In genomic region chr5:132971046-132971445, GRCm38 (mm10) we compare ENCODE assay signal across 18 mouse cellular contexts.
DNase-seq lines count a peak whose midpoint lies in the region; ATAC-seq and TF ChIP-seq lines count a peak whose summit lies in the region.
"Had no signal": no experiment of that assay in that cellular context is flagged by ENCODE, and none has a peak within 500 bp of the region (broad histone marks: within the 10 kb centered on the region; RNA-seq: fewer than 3 reads in every experiment).

No protein-coding gene starts in this region.

- H3K36me3 ChIP-seq in hindbrain, embryonic 14.5 days (replicated peaks; ENCODE audit: control insufficient read depth, insufficient read depth), result no peaks in the 10 kb centered on the region
- no peaks in the 10 kb centered on the region for H3K36me3 ChIP-seq in hindbrain, embryonic 11.5 days (ENCODE audit: control insufficient read depth, insufficient read depth, low read length)
- no peaks in the 10 kb centered on the region for H3K36me3 ChIP-seq in stomach, postnatal 0 days (ENCODE audit: control insufficient read depth, insufficient read depth, low read length)
- H3K36me3 ChIP-seq: heart, embryonic 15.5 days; kidney, embryonic 15.5 days; lung, embryonic 15.5 days; midbrain, embryonic 12.5 days; neural tube, embryonic 12.5 days had no signal

- no peak overlapping the region for H3K4me3 ChIP-seq in hindbrain, embryonic 14.5 days (replicated peaks; ENCODE audit: low read length)
- H3K4me3 ChIP-seq in hindbrain, embryonic 11.5 days (ENCODE audit: low read depth, low read length), result no peak overlapping the region
- no peak overlapping the region for H3K4me3 ChIP-seq in stomach, postnatal 0 days (ENCODE audit: low read depth, low read length)
- H3K4me3 ChIP-seq: heart, embryonic 15.5 days; kidney, embryonic 15.5 days; lung, embryonic 15.5 days; midbrain, embryonic 12.5 days; neural tube, embryonic 12.5 days had no signal

- peak; percentile 53; the same call in 1 of the 2 replicates for ATAC-seq in hindbrain, embryonic 14.5 days (ENCODE audit: low FRiP score)
- ATAC-seq in hindbrain, embryonic 11.5 days (ENCODE audit: low FRiP score), result no peak
- no peak for ATAC-seq in stomach, postnatal 0 days (ENCODE audit: low FRiP score, low TSS enrichment)
- ATAC-seq: Patski had no signal

- no peak overlapping the region for H3K9ac ChIP-seq in hindbrain, embryonic 14.5 days
- no peak overlapping the region for H3K9ac ChIP-seq in hindbrain, embryonic 11.5 days (ENCODE audit: low read depth, low read length)
- no peak overlapping the region for H3K9ac ChIP-seq in stomach, postnatal 0 days (ENCODE audit: low read length)
- H3K9ac ChIP-seq: heart, embryonic 15.5 days; kidney, embryonic 15.5 days; lung, embryonic 15.5 days; midbrain, embryonic 12.5 days; neural tube, embryonic 12.5 days had no signal

- 62% methylated on average over 7 of the region's 7 CpGs for WGBS in hindbrain, embryonic 14.5 days
- WGBS in hindbrain, embryonic 11.5 days, result 95% methylated on average over 7 of the region's 7 CpGs
- 71% methylated on average over 7 of the region's 7 CpGs for WGBS in stomach, postnatal 0 days

- H3K4me1 ChIP-seq in hindbrain, embryonic 14.5 days (replicated peaks; ENCODE audit: control insufficient read depth, insufficient read depth, low read length), result peaks cover 2% of the 10 kb centered on the region; the same call in 1 of the 2 replicates
- no peaks in the 10 kb centered on the region; the same call in 1 of the 2 replicates for H3K4me1 ChIP-seq in hindbrain, embryonic 11.5 days (replicated peaks; ENCODE audit: control insufficient read depth, insufficient read depth, low read length)
- no peaks in the 10 kb centered on the region for H3K4me1 ChIP-seq in stomach, postnatal 0 days (replicated peaks; ENCODE audit: control insufficient read depth, insufficient read depth)
- H3K4me1 ChIP-seq: lung, embryonic 15.5 days had no signal

- H3K27me3 ChIP-seq in hindbrain, embryonic 14.5 days (ENCODE audit: control insufficient read depth, insufficient read depth, low read length), result no peaks in the 10 kb centered on the region
- no peaks in the 10 kb centered on the region for H3K27me3 ChIP-seq in hindbrain, embryonic 11.5 days (ENCODE audit: control insufficient read depth, insufficient read depth, low read length)
- no peaks in the 10 kb centered on the region for H3K27me3 ChIP-seq in stomach, postnatal 0 days (ENCODE audit: control insufficient read depth, insufficient read depth, low read length)
- H3K27me3 ChIP-seq: CH12.LX; heart, embryonic 15.5 days; kidney, embryonic 15.5 days; lung, embryonic 15.5 days; neural tube, embryonic 12.5 days; Patski had no signal

- no peak overlapping the region for H3K4me2 ChIP-seq in hindbrain, embryonic 14.5 days (replicated peaks)
- H3K4me2 ChIP-seq in hindbrain, embryonic 11.5 days (replicated peaks; ENCODE audit: low read depth, low read length), result no peak overlapping the region
- H3K4me2 ChIP-seq in stomach, postnatal 0 days (replicated peaks; ENCODE audit: low read depth), result no peak overlapping the region
- H3K4me2 ChIP-seq: heart, embryonic 15.5 days; kidney, embryonic 15.5 days; lung, embryonic 15.5 days; midbrain, embryonic 12.5 days; neural tube, embryonic 12.5 days had no signal

- TF ChIP-seq CTCF in stomach, postnatal 0 days (IDR thresholded peaks at IDR 0.05; ENCODE audit: low read depth), result no peak

- TF ChIP-seq EP300 in stomach, postnatal 0 days (optimal IDR thresholded peaks at IDR 0.05), result no peak

- peak; percentile 14 for DNase-seq in cerebellum, adult 9-11 months
- no peak for DNase-seq in cerebellum, adult 11 months
- peak; percentile 57 for DNase-seq in hindbrain, embryonic 14.5 days (ENCODE audit: low spot score)
- DNase-seq in hindbrain, embryonic 11.5 days (ENCODE audit: low spot score), result no peak
- peak; percentile 9 for DNase-seq in lung, postnatal 10 days
- DNase-seq in lung, postnatal 25 days (ENCODE audit: low spot score), result no peak
- peak; percentile 26 for DNase-seq in brain, embryonic 18.5 days (ENCODE audit: low read depth, low spot score)
- DNase-seq in stomach, postnatal 0 days (ENCODE audit: low spot score), result no peak
- DNase-seq: adrenal gland, adult 2 months; liver; thymus, postnatal 36 days had no signal

- H3K27ac ChIP-seq in hindbrain, embryonic 14.5 days, result 0 out of 2 replicates have a peak overlapping the region, but pooled peaks have one; percentile 14
- H3K27ac ChIP-seq in hindbrain, embryonic 11.5 days (ENCODE audit: low read depth, low read length), result no peak overlapping the region
- H3K27ac ChIP-seq in stomach, postnatal 0 days (replicated peaks), result no peak overlapping the region
- H3K27ac ChIP-seq: heart, embryonic 15.5 days; kidney, embryonic 15.5 days; lung, embryonic 15.5 days; midbrain, embryonic 12.5 days; neural tube, embryonic 12.5 days had no signal

- no peaks in the 10 kb centered on the region for H3K9me3 ChIP-seq in hindbrain, embryonic 14.5 days (ENCODE audit: control insufficient read depth, low read length)
- 0 out of 2 replicates have a peak, but pooled peaks cover 2% of the 10 kb centered on the region for H3K9me3 ChIP-seq in hindbrain, embryonic 11.5 days (ENCODE audit: control insufficient read depth, low read length)
- H3K9me3 ChIP-seq in stomach, postnatal 0 days (ENCODE audit: control insufficient read depth, low read length), result no peaks in the 10 kb centered on the region
- H3K9me3 ChIP-seq: heart, embryonic 15.5 days; kidney, embryonic 15.5 days; lung, embryonic 15.5 days; neural tube, embryonic 12.5 days had no signal

Comparison
In these comparisons a context has a peak if more than half of its experiments do, and no peak if none do; other contexts are left out.
1. DNase-seq: peak in cerebellum, adult 9-11 months (single experiment), hindbrain, embryonic 14.5 days (single experiment), lung, postnatal 10 days (single experiment) and brain, embryonic 18.5 days (single experiment); none in cerebellum, adult 11 months (single experiment), hindbrain, embryonic 11.5 days (single experiment), lung, postnatal 25 days (single experiment) and stomach, postnatal 0 days (single experiment).